Mouse (Mus musculus) bone marrow, adult 2 months (tissue): ENCODE measurements around the gene Lamc1.

Experiments
- CTCF ChIP-seq: fragments of 200-500 bp; IDR thresholded peaks from 2 replicates; pipeline ENCODE4 v1.5.1; 2011; ENCODE audit warnings: low read length, control low read depth; ENCODE audit not compliant: control insufficient read depth, insufficient read depth
- POLR2A ChIP-seq: fragments of 200-500 bp; IDR thresholded peaks from 2 replicates; pipeline ENCODE4 v1.6.1; 2011; ENCODE audit warnings: low read depth, mild to moderate bottlenecking, control low read depth, low read length, borderline replicate concordance; ENCODE audit not compliant: control insufficient read depth

- TF ChIP-seq CTCF (no peak), POLR2A (no peak)
Observed at GRCm38 (mm10) chr1:153367048-153367447, 34.5 kb upstream of the Lamc1 start.
